Mouse (Mus musculus): ENCODE data around the gene Tspan18. TPM values are rescaled to one million over a fixed set of nuclear protein-coding genes. Genes with fewer than 3 reads are reported as not detected.
A peak's percentile ranks its signal among the peaks of the same experiment; 100 is the strongest.

Gene Tspan18
- polyA plus RNA-seq, 1 experiment from 2014 or later, result 71.4 TPM

GRCm38 (mm10) chr2:93291186-93291926 is 42.9 kb downstream of the Tspan18 start:
- no peak overlapping the region for H3K4me3 ChIP-seq (ENCODE audit: low read depth, low read length)
- ATAC-seq (ENCODE audit: low FRiP score), result peak; percentile 50
- peaks cover 27% of the 10 kb centered on the region for H3K4me1 ChIP-seq (replicated peaks; ENCODE audit: control insufficient read depth, insufficient read depth, low read length)
- WGBS, result 43% methylated on average over 13 of the region's 13 CpGs
- DNase-seq (ENCODE audit: low spot score), result peak; percentile 57
- no peak overlapping the region for H3K4me2 ChIP-seq (replicated peaks; ENCODE audit: low read depth, low read length)
- H3K36me3 ChIP-seq (ENCODE audit: control insufficient read depth, insufficient read depth, low read length), result 0 out of 2 replicates have a peak, but pooled peaks cover 3% of the 10 kb centered on the region
- H3K9ac ChIP-seq (ENCODE audit: low read depth, low read length), result no peak overlapping the region
- H3K9me3 ChIP-seq (ENCODE audit: control insufficient read depth, low read length), result no peaks in the 10 kb centered on the region; the same call in 1 of the 2 replicates
- peak overlapping the region; percentile 83 for H3K27ac ChIP-seq (ENCODE audit: low read depth, low read length)
- H3K27me3 ChIP-seq (ENCODE audit: control insufficient read depth, insufficient read depth, low read length), result no peaks in the 10 kb centered on the region

GRCm38 (mm10) chr2:93290345-93291118 is 43.8 kb downstream of the Tspan18 start:
- Histone ChIP-seq H3K36me3 (ENCODE audit: control insufficient read depth, insufficient read depth, low read length) (0 out of 2 replicates have a peak, but pooled peaks cover 3% of the 10 kb centered on the region), H3K4me1 (replicated peaks; ENCODE audit: control insufficient read depth, insufficient read depth, low read length) (peaks cover 32% of the 10 kb centered on the region), H3K27me3 (ENCODE audit: control insufficient read depth, insufficient read depth, low read length) (no peaks in the 10 kb centered on the region), H3K27ac (ENCODE audit: low read depth, low read length) (peak overlapping the region; percentile 83), H3K9ac (ENCODE audit: low read depth, low read length) (no peak overlapping the region), H3K4me2 (replicated peaks; ENCODE audit: low read depth, low read length) (no peak overlapping the region), H3K4me3 (ENCODE audit: low read depth, low read length) (no peak overlapping the region), H3K9me3 (ENCODE audit: control insufficient read depth, low read length) (no peaks in the 10 kb centered on the region; the same call in 1 of the 2 replicates)
- 17% methylated on average over 7 of the region's 7 CpGs for WGBS
- peak; percentile 41 for DNase-seq (ENCODE audit: low spot score)
- ATAC-seq (ENCODE audit: low FRiP score), result peak; percentile 44

- H3K9me3 ChIP-seq (ENCODE audit: control insufficient read depth, low read length), result no peaks in the 10 kb centered on the region; the same call in 1 of the 2 replicates
- no peak for DNase-seq (ENCODE audit: low spot score)
- H3K9ac ChIP-seq (ENCODE audit: low read depth, low read length), result no peak overlapping the region
- no peak for ATAC-seq (ENCODE audit: low FRiP score)
- H3K4me3 ChIP-seq (ENCODE audit: low read depth, low read length), result no peak overlapping the region
- H3K27me3 ChIP-seq (ENCODE audit: control insufficient read depth, insufficient read depth, low read length), result no peaks in the 10 kb centered on the region
- H3K27ac ChIP-seq (ENCODE audit: low read depth, low read length), result no peak overlapping the region; the same call in 1 of the 2 replicates
- 0 out of 2 replicates have a peak, but pooled peaks cover 3% of the 10 kb centered on the region for H3K36me3 ChIP-seq (ENCODE audit: control insufficient read depth, insufficient read depth, low read length)
- WGBS, result 82% methylated on average over 10 of the region's 10 CpGs
- H3K4me2 ChIP-seq (replicated peaks; ENCODE audit: low read depth, low read length), result no peak overlapping the region
- peaks cover 37% of the 10 kb centered on the region for H3K4me1 ChIP-seq (replicated peaks; ENCODE audit: control insufficient read depth, insufficient read depth, low read length)
These were observed 45.1 kb downstream of the Tspan18 start for GRCm38 (mm10) chr2:93289161-93289560.

- DNase-seq (ENCODE audit: low spot score), result peak; percentile 57
- Histone ChIP-seq H3K27ac (ENCODE audit: low read depth, low read length) (peak overlapping the region; percentile 79), H3K27me3 (ENCODE audit: control insufficient read depth, insufficient read depth, low read length) (no peaks in the 10 kb centered on the region), H3K4me2 (replicated peaks; ENCODE audit: low read depth, low read length) (no peak overlapping the region), H3K36me3 (ENCODE audit: control insufficient read depth, insufficient read depth, low read length) (no peaks in the 10 kb centered on the region), H3K4me3 (ENCODE audit: low read depth, low read length) (no peak overlapping the region), H3K9me3 (ENCODE audit: control insufficient read depth, low read length) (no peaks in the 10 kb centered on the region), H3K4me1 (replicated peaks; ENCODE audit: control insufficient read depth, insufficient read depth, low read length) (peaks cover 51% of the 10 kb centered on the region), H3K9ac (ENCODE audit: low read depth, low read length) (0 out of 2 replicates have a peak overlapping the region, but pooled peaks have one; percentile 32)
- WGBS, result 27% methylated on average over 4 of the region's 4 CpGs
- no peak for ATAC-seq (ENCODE audit: low FRiP score)
These were observed 47.0 kb downstream of the Tspan18 start for GRCm38 (mm10) chr2:93287348-93287747.

- no peaks in the 10 kb centered on the region for H3K27me3 ChIP-seq (ENCODE audit: control insufficient read depth, insufficient read depth, low read length)
- H3K9me3 ChIP-seq (ENCODE audit: control insufficient read depth, low read length), result no peaks in the 10 kb centered on the region
- no peak overlapping the region for H3K4me3 ChIP-seq (ENCODE audit: low read depth, low read length)
- H3K4me2 ChIP-seq (replicated peaks; ENCODE audit: low read depth, low read length), result no peak overlapping the region
- peaks cover 52% of the 10 kb centered on the region for H3K4me1 ChIP-seq (replicated peaks; ENCODE audit: control insufficient read depth, insufficient read depth, low read length)
- no peak for ATAC-seq (ENCODE audit: low FRiP score)
- H3K9ac ChIP-seq (ENCODE audit: low read depth, low read length), result peak overlapping the region; percentile 32; the same call in 1 of the 2 replicates
- peak overlapping the region; percentile 79 for H3K27ac ChIP-seq (ENCODE audit: low read depth, low read length)
- H3K36me3 ChIP-seq (ENCODE audit: control insufficient read depth, insufficient read depth, low read length), result no peaks in the 10 kb centered on the region
- DNase-seq (ENCODE audit: low spot score), result no peak
- 62% methylated on average over 4 of the region's 4 CpGs for WGBS
These were observed 47.6 kb downstream of the Tspan18 start for GRCm38 (mm10) chr2:93286742-93287141.

GRCm38 (mm10) chr2:93286321-93286720 is 48.0 kb downstream of the Tspan18 start:
- no peaks in the 10 kb centered on the region for H3K9me3 ChIP-seq (ENCODE audit: control insufficient read depth, low read length)
- H3K36me3 ChIP-seq (ENCODE audit: control insufficient read depth, insufficient read depth, low read length), result no peaks in the 10 kb centered on the region
- H3K4me3 ChIP-seq (ENCODE audit: low read depth, low read length), result no peak overlapping the region
- H3K4me2 ChIP-seq (replicated peaks; ENCODE audit: low read depth, low read length), result no peak overlapping the region
- H3K27ac ChIP-seq (ENCODE audit: low read depth, low read length), result peak overlapping the region; percentile 79
- no peak for DNase-seq (ENCODE audit: low spot score)
- ATAC-seq (ENCODE audit: low FRiP score), result no peak
- H3K27me3 ChIP-seq (ENCODE audit: control insufficient read depth, insufficient read depth, low read length), result no peaks in the 10 kb centered on the region
- peak overlapping the region; percentile 32; the same call in 1 of the 2 replicates for H3K9ac ChIP-seq (ENCODE audit: low read depth, low read length)
- WGBS, result 35% methylated on average over 2 of the region's 2 CpGs
- peaks cover 52% of the 10 kb centered on the region for H3K4me1 ChIP-seq (replicated peaks; ENCODE audit: control insufficient read depth, insufficient read depth, low read length)

GRCm38 (mm10) chr2:93285842-93286241 is 48.5 kb downstream of the Tspan18 start:
- DNase-seq (ENCODE audit: low spot score), result no peak
- WGBS, result 42% methylated on average over 8 of the region's 8 CpGs
- peak overlapping the region; percentile 79 for H3K27ac ChIP-seq (ENCODE audit: low read depth, low read length)
- H3K4me1 ChIP-seq (replicated peaks; ENCODE audit: control insufficient read depth, insufficient read depth, low read length), result peaks cover 52% of the 10 kb centered on the region
- H3K9ac ChIP-seq (ENCODE audit: low read depth, low read length), result no peak overlapping the region
- H3K9me3 ChIP-seq (ENCODE audit: control insufficient read depth, low read length), result no peaks in the 10 kb centered on the region
- H3K4me2 ChIP-seq (replicated peaks; ENCODE audit: low read depth, low read length), result no peak overlapping the region
- ATAC-seq (ENCODE audit: low FRiP score), result 0 out of 2 replicates have a peak, but pooled peaks have one; percentile 9
- H3K4me3 ChIP-seq (ENCODE audit: low read depth, low read length), result no peak overlapping the region
- H3K27me3 ChIP-seq (ENCODE audit: control insufficient read depth, insufficient read depth, low read length), result no peaks in the 10 kb centered on the region
- no peaks in the 10 kb centered on the region for H3K36me3 ChIP-seq (ENCODE audit: control insufficient read depth, insufficient read depth, low read length)

GRCm38 (mm10) chr2:93284625-93285024 is 49.7 kb downstream of the Tspan18 start:
- no peaks in the 10 kb centered on the region for H3K36me3 ChIP-seq (ENCODE audit: control insufficient read depth, insufficient read depth, low read length)
- H3K4me3 ChIP-seq (ENCODE audit: low read depth, low read length), result no peak overlapping the region
- ATAC-seq (ENCODE audit: low FRiP score), result no peak
- H3K9ac ChIP-seq (ENCODE audit: low read depth, low read length), result no peak overlapping the region
- H3K27me3 ChIP-seq (ENCODE audit: control insufficient read depth, insufficient read depth, low read length), result no peaks in the 10 kb centered on the region
- H3K9me3 ChIP-seq (ENCODE audit: control insufficient read depth, low read length), result no peaks in the 10 kb centered on the region
- no peak overlapping the region for H3K4me2 ChIP-seq (replicated peaks; ENCODE audit: low read depth, low read length)
- H3K4me1 ChIP-seq (replicated peaks; ENCODE audit: control insufficient read depth, insufficient read depth, low read length), result peaks cover 53% of the 10 kb centered on the region
- H3K27ac ChIP-seq (ENCODE audit: low read depth, low read length), result peak overlapping the region; percentile 79
- DNase-seq (ENCODE audit: low spot score), result no peak
- 58% methylated on average over 2 of the region's 2 CpGs for WGBS

Measured in hindbrain, embryonic 11.5 days (tissue).